Mouse (Mus musculus) c-Kit-negative CD71-positive TER-119-positive erythroid progenitor cells, embryonic 14.5 days (primary cell): ENCODE results near the gene Grn.
A peak's percentile ranks its signal among the peaks of the same experiment; 100 is the strongest.
"Not testable (repeated sequence)": the region's sequence is repeated elsewhere in the genome, so short reads cannot be mapped to it uniquely, and the experiment has no call there.

Experiments used
- DNase-seq: peaks from one replicate; pipeline ENCODE4 v3.0.0-alpha.2; 2013; ENCODE audit warnings: low read depth, low spot score

Grn gene

GRCm38 (mm10) chr11:102400513-102401084 lies 29.5 kb upstream of the Grn start:
- no peak for DNase-seq

- DNase-seq = no peak
Measured at GRCm38 (mm10) chr11:102401898-102402500, 28.1 kb upstream of the Grn start.

- no peak for DNase-seq
Measured at GRCm38 (mm10) chr11:102403657-102404056, 26.5 kb upstream of the Grn start.

- DNase-seq = no peak
Measured at GRCm38 (mm10) chr11:102404161-102405010, 25.7 kb upstream of the Grn start.

- no peak for DNase-seq
Measured at GRCm38 (mm10) chr11:102405544-102406285, 24.4 kb upstream of the Grn start.

GRCm38 (mm10) chr11:102406401-102406800 lies 23.7 kb upstream of the Grn start:
- DNase-seq = no peak

- peak; percentile 85 for DNase-seq
Measured at GRCm38 (mm10) chr11:102406900-102407833, 22.9 kb upstream of the Grn start.

GRCm38 (mm10) chr11:102407834-102408215 lies 22.3 kb upstream of the Grn start, which contains the start of gene Slc25a39:
Gene Slc25a39 (minus strand): TSS chr11:102407946.
- no peak for DNase-seq

GRCm38 (mm10) chr11:102408344-102408876 lies 21.7 kb upstream of the Grn start:
- DNase-seq = peak; percentile 97

- no peak for DNase-seq
Measured at GRCm38 (mm10) chr11:102408888-102409794, 21.0 kb upstream of the Grn start.

- no peak for DNase-seq
Measured at GRCm38 (mm10) chr11:102409795-102410330, 20.3 kb upstream of the Grn start.

GRCm38 (mm10) chr11:102410345-102410744 lies 19.8 kb upstream of the Grn start:
- not testable (repeated sequence) for DNase-seq

GRCm38 (mm10) chr11:102411061-102411460 lies 19.1 kb upstream of the Grn start:
- DNase-seq = no peak

- DNase-seq = peak; percentile 94
Measured at GRCm38 (mm10) chr11:102411704-102412103, 18.4 kb upstream of the Grn start.

- DNase-seq = no peak
Measured at GRCm38 (mm10) chr11:102413059-102413458, 17.1 kb upstream of the Grn start.

- no peak for DNase-seq
Measured at GRCm38 (mm10) chr11:102415034-102415802, 14.9 kb upstream of the Grn start.

GRCm38 (mm10) chr11:102417160-102417559 lies 13.0 kb upstream of the Grn start:
- DNase-seq = no peak

GRCm38 (mm10) chr11:102418887-102419286 lies 11.2 kb upstream of the Grn start:
- DNase-seq = no peak
